Mouse (Mus musculus): ENCODE measurements around the gene Zbtb18.

DNA sequence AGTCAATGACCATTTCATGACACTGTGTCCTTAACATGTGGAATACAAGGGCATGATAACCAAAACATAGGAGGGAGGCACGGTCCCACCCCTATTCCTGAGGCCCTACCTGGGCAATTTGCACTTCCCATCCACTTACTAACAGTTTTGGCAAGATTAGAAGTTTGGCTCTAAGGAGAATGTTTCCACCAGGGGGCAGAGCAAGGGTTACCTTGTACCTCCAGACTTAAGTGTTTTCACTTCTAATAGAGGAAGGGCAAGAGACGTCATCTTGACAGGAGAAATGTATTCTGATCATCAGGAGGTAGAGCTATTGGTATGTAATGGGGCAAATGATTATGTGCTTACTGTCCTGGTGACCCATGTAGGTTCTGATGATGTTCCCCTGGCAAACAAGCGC, 33.5 kb upstream of the Zbtb18 start:
- TF ChIP-seq CTCF (IDR thresholded peaks at IDR 0.05; ENCODE audit: extremely low read depth, insufficient read length, insufficient replicate concordance, low read depth, low read length): no peak
- no peak for TF ChIP-seq POLR2A (IDR thresholded peaks at IDR 0.05; ENCODE audit: low read depth, low read length)

Measured in small intestine, adult 2 months (tissue).